8 mouse cellular contexts compared by ENCODE assay signal in the genomic region with DNA sequence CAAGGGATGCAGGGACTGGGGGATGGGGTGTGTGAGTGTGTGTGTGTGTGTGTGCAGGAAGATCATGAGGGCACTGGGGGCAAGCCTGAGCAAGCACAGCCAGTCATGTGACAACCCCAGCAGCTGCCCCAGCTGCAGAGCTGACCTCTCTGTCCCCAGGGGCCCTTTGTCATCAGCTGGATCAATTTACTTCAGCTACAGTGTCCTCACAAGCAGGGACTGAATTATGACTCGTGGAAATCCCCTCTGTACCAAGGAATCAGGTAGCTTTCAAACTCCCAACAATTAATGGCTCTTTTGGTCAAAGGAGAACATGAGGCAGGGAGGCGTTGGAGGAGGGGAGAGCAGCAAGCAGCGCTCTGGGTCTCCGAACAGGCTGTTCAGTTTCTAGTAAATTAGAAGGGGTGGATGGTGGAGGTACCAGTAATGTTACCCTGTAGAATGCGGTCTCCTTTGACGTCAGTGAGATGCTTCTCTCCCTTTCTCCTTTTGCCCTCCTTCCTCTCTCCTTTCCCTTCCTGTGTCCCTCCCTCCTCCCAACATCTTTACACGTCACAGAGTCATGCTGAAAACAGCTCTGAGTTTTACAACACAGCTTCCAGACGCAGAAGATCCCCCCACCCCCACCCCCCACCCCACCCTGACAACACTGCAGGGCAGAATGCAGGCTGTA.
DNase-seq lines count a peak whose midpoint lies in the region; ATAC-seq and TF ChIP-seq lines count a peak whose summit lies in the region.

No protein-coding gene starts in this region.

- no peak for TF ChIP-seq CTCF in forebrain, postnatal 0 days (IDR thresholded peaks at IDR 0.05; ENCODE audit: low read depth)

- peaks cover 6% of the 10 kb centered on the region for H3K4me1 ChIP-seq in forebrain, postnatal 0 days (ENCODE audit: insufficient read depth)
- H3K4me1 ChIP-seq in intestine, embryonic 14.5 days (replicated peaks; ENCODE audit: control insufficient read depth, insufficient read depth, low read length), result peaks cover 39% of the 10 kb centered on the region
- H3K4me1 ChIP-seq in liver, embryonic 15.5 days (replicated peaks), result peaks cover 45% of the 10 kb centered on the region

- no peaks in the 10 kb centered on the region for H3K36me3 ChIP-seq in forebrain, postnatal 0 days (ENCODE audit: insufficient read depth)
- no peaks in the 10 kb centered on the region for H3K36me3 ChIP-seq in intestine, embryonic 14.5 days (ENCODE audit: control insufficient read depth, insufficient read depth, low read length)
- H3K36me3 ChIP-seq in liver, embryonic 15.5 days (replicated peaks), result no peaks in the 10 kb centered on the region

- ATAC-seq in frontal cortex, adult (ENCODE audit: low TSS enrichment), result peak; percentile 64
- ATAC-seq in forebrain, postnatal 0 days, result peak; percentile 85
- ATAC-seq in intestine, embryonic 14.5 days (replicated peaks; ENCODE audit: low FRiP score, low TSS enrichment, low read depth), result peak; percentile 59
- peak; percentile 55 for ATAC-seq in liver, embryonic 15.5 days (ENCODE audit: insufficient read depth)
- peak; percentile 60 for ATAC-seq in neutrophil, adult 5-6 weeks (ENCODE audit: extremely low read depth, insufficient number of reproducible peaks, low FRiP score, poor library complexity, severe bottlenecking)

- no peak for DNase-seq in frontal cortex, postnatal 10 days (ENCODE audit: low spot score in 2 of 2)
- DNase-seq in adrenal gland, postnatal 36 days, result peak; percentile 42 to 70
- no peak for DNase-seq in forebrain, postnatal 0 days
- DNase-seq in intestine, embryonic 14.5 days (ENCODE audit: low spot score), result no peak
- DNase-seq in left cerebral cortex, adult 11 months (ENCODE audit: low spot score), result no peak

- 9% methylated on average over 8 of the region's 8 CpGs for WGBS in forebrain, postnatal 0 days
- WGBS in intestine, embryonic 14.5 days, result 2% methylated on average over 8 of the region's 8 CpGs
- WGBS in liver, embryonic 15.5 days (ENCODE audit: insufficient replicate concordance), result 26% methylated on average over 8 of the region's 8 CpGs

- no peaks in the 10 kb centered on the region for H3K27me3 ChIP-seq in forebrain, postnatal 0 days (ENCODE audit: insufficient read depth, low read length)
- H3K27me3 ChIP-seq in intestine, embryonic 14.5 days (replicated peaks; ENCODE audit: control insufficient read depth, insufficient read depth, low read length), result no peaks in the 10 kb centered on the region
- no peaks in the 10 kb centered on the region for H3K27me3 ChIP-seq in liver, embryonic 15.5 days

- no peaks in the 10 kb centered on the region for H3K9me3 ChIP-seq in forebrain, postnatal 0 days (ENCODE audit: low read length)
- no peaks in the 10 kb centered on the region for H3K9me3 ChIP-seq in intestine, embryonic 14.5 days (ENCODE audit: control insufficient read depth, low read length)
- no peaks in the 10 kb centered on the region for H3K9me3 ChIP-seq in liver, embryonic 15.5 days (replicated peaks)

- H3K27ac ChIP-seq in forebrain, postnatal 0 days (ENCODE audit: low read depth, low read length), result peak overlapping the region; percentile 71
- H3K27ac ChIP-seq in intestine, embryonic 14.5 days (ENCODE audit: low read depth), result peak overlapping the region; percentile 87
- H3K27ac ChIP-seq in liver, embryonic 15.5 days (replicated peaks), result peak overlapping the region; percentile 46

- no peak overlapping the region for H3K4me3 ChIP-seq in forebrain, postnatal 0 days (ENCODE audit: low read depth, low read length)
- no peak overlapping the region for H3K4me3 ChIP-seq in intestine, embryonic 14.5 days (ENCODE audit: low read depth, low read length)
- H3K4me3 ChIP-seq in liver, embryonic 15.5 days (replicated peaks), result no peak overlapping the region

- peak overlapping the region; percentile 19 for H3K9ac ChIP-seq in forebrain, postnatal 0 days
- peak overlapping the region; percentile 25 for H3K9ac ChIP-seq in intestine, embryonic 14.5 days (ENCODE audit: low read length)
- no peak overlapping the region for H3K9ac ChIP-seq in liver, embryonic 15.5 days

- peak overlapping the region; percentile 35 for H3K4me2 ChIP-seq in forebrain, postnatal 0 days (ENCODE audit: low read depth)
- peak overlapping the region; percentile 38 for H3K4me2 ChIP-seq in intestine, embryonic 14.5 days (ENCODE audit: low read length)
- peak overlapping the region; percentile 4; the same call in 1 of the 2 replicates for H3K4me2 ChIP-seq in liver, embryonic 15.5 days

Comparison
In these comparisons a context has a peak if more than half of its experiments do, and no peak if none do; other contexts are left out.
1. DNase-seq: peak in adrenal gland, postnatal 36 days (2 of 2); none in frontal cortex, postnatal 10 days (0 of 2), forebrain, postnatal 0 days (single experiment), intestine, embryonic 14.5 days (single experiment) and left cerebral cortex, adult 11 months (single experiment).
2. Peak in every context shown above with its lines, with median percentiles within 50 percentile points of each other: ATAC-seq, H3K27ac ChIP-seq and H3K4me2 ChIP-seq.